Mouse (Mus musculus): ENCODE data around the gene Abhd18. TPM values are rescaled to one million over a fixed set of nuclear protein-coding genes. Genes with fewer than 3 reads are reported as not detected.
"Not testable (repeated sequence)": the region's sequence is repeated elsewhere in the genome, so short reads cannot be mapped to it uniquely, and the experiment has no call there.

The Abhd18 gene
- total RNA-seq (2021) = 10 to 100 TPM in 1 of 2 experiments, 1 to 10 TPM in 1; 8.8 to 12.7 TPM
- long read RNA-seq, experiment 1, full-length matches to known transcripts = 5 of 9 reads
- long read RNA-seq, experiment 1, partial matches to known transcripts = 1 of 9 reads
- long read RNA-seq, experiment 1, other reads (novel, unspliced or antisense) = 3 of 9 reads
- long read RNA-seq, experiment 2, partial matches to known transcripts = 0 of 5 reads
- long read RNA-seq, experiment 2, other reads (novel, unspliced or antisense) = 2 of 5 reads

DNA sequence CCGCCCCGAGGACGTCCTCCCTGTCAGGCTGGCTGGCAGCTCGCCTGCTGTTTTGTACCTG is at the start of gene Abhd18:
Gene Abhd18, plus strand, starts transcription at position 14 of the 61 bp plus-strand sequence.
- DNase-seq = not testable (repeated sequence)

DNA sequence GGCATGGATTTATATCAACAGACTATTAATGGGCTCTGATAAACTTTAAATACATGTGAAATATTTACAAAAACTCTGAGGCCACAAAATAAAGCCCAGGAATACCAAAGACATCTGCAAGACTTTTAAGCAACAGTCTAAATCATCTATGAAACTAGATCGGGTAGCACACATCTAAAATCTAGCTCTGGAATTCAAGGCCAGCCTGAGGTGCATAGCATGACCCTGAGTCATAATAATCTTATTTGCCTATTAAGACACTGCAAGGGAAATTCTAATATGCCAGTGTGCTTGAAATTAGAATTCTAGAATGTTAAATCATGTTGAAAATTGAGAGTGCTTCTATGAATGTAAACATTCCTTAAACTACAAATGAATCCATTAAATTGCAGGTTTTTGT is 48.7 kb upstream of the Abhd18 start:
- no peak for DNase-seq

DNA sequence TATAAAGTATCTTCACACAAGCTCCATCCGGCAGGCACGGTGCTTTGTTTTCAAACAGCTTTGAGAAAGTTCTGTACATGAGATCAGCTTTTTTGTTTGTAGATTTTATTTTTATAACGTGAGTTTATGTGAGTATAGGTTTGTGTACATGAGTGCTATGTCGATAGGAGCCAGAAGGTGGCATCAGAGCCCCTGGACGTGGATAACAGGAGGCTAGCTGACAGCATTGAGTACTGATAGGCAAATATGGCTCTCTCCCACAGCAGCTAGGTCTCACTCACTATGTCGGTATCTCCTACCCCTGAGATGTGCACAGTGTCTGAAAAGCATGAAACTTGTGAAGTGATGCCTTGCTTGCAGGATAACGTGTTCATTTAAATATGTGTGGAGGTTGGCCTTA is 48.3 kb upstream of the Abhd18 start:
- peak; percentile 68 for DNase-seq

DNA sequence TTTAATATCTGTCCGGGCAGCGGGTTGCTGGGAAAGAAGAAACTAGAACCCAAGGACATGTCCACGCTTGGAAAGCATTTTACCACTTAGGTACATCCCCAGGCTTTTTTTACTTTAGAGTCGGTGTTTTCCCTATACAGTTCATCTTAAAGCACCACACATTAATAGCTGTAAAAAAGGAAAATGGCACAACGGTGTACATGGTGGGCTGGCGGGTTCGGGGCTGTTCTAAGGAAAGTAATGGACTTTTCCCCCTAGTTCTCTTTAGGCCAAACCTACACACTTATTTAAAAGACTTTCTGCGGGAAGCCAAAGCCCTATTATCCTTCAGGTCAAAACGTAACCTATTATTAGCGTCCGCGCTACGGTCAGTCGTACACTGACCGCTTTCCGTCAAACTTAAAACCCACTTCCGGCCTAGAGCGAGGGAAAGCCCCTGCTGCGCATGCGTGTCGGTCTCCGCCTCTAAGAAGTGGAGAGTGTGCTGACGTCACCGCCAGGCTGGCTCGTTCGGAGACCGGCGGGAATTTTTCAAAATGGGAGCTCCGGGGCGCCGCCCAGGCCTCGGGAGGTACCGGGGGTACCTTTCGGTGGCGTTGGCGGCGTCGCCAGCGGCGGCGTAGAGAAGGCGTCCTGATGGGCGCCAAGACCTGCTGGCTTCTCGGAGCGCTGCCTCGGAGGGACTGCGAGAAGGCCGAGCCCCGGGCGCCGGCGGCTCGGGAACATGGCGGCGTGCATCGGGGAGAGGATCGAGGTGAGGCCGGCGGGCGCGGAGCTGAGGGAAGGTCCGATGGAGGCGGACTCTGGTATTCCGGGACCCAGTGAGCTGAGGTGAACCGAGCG is 47.0 kb upstream of the Abhd18 start, which contains the start of gene Plk4:
Gene Plk4, plus strand, starts transcription at position 490 of the 843 bp plus-strand sequence.
- peak; percentile 97 for DNase-seq

DNA sequence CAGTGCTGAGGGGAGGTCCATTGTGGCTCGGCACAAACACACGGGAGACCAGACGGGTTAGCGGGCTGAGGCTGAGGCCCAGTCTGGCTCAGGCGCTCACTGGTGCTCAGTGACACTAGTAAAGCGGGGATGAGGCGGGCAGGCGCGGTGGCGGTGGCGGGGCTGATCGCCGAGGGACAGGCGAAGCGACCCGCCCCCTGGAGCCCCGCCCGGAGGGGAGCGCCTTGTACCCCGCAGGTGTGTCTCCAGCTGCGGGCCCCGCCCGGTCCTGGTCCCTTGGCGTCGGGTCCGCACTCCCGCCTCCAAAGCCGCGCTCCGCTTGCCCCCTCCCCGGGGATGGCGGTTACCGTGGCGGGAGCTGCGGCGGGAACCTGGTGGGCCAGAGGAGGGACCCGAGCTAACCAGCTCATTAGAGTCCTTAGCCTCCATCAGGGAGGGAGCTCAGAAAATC is 46.4 kb upstream of the Abhd18 start:
- DNase-seq = no peak

DNA sequence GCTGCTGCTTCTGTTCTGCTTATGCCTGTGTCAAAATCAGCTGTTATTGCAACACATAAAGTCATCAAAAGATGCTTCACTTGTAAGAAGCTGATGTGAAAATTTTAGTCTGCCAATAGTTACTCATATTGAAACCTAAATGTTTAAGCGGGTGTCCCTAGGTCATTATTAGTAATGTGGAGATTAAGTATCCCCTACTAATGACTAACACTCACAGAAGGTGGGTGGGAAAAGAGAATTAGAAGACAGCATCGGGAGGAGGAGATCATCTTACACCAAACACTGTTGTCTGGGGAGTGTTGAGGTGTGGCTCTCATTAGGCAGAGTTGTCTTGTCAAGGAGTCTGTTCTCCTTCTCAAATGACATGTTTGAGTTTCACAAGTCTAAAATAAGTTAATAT is 39.9 kb upstream of the Abhd18 start:
- no peak for DNase-seq

DNA sequence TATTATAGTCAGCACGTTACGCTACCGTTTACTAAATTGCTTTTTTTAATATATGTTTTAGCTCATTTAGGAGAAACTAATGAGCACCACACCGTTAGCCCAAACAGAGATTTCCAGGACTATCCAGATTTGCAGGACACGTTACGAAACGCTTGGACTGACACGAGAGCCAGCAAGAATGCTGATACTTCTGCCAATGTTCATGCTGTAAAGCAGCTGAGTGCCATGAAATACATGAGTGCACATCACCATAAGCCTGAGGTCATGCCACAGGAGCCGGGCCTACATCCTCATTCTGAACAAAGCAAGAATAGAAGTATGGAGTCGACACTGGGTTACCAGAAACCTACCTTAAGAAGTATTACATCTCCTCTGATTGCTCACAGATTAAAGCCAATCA is 38.1 kb upstream of the Abhd18 start:
- no peak for DNase-seq

DNA sequence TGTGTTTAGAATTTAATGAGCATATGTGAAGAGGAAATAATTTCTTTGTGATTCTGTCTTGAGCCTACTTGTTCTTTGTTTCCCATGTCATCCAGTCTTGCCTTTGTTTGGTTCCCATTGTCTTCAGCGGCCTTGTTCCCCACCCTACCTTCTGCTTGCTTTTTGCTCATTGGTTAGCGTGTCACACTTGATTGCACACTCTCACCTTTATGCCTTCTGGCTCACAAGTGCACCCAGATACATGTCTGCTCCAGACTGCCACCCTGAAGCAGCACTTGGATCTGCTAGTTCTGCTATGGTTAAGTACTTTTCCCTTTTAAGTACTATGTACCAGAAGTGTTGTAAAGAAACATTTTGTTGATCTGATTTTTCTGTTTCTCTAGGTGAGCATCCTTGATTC is 36.9 kb upstream of the Abhd18 start:
- no peak for DNase-seq

DNA sequence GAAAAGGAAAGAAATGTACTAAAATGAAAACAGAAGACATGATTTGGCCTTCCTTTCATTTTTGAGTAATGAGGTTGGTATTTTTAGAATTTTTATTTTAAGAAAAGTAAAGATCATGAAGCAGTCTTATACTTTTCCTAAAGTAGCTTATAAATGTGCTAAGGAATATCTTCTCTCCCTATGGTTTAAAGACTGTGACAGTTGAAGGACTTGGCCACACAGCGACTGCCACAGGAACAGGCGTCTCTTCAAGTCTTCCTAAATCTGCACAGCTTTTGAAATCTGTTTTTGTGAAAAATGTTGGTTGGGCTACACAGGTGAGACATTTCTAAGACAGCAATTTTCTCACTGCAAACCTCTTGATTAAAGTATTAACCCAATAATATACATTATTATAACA is 33.5 kb upstream of the Abhd18 start:
- DNase-seq = no peak

DNA sequence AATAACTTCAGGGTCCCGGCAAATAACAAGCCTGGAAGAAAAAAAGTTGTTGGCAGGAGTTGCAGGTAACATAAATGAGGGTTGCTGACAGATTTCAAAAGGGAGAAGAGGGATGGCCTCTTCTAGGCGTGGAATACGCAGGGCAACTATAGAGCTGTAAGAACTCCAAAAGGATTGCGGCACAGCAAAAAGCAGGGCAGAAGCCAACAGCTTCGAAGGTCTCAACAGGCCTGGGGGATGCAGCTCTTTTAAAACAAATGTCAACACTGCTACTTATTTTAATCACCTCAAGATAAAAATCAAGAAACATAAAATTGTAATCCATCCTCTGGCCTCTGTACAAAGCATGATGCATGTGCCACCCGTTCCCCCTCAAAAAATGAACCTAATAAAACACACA is 1.2 kb upstream of the Abhd18 start:
- peak; percentile 32 for DNase-seq

DNA sequence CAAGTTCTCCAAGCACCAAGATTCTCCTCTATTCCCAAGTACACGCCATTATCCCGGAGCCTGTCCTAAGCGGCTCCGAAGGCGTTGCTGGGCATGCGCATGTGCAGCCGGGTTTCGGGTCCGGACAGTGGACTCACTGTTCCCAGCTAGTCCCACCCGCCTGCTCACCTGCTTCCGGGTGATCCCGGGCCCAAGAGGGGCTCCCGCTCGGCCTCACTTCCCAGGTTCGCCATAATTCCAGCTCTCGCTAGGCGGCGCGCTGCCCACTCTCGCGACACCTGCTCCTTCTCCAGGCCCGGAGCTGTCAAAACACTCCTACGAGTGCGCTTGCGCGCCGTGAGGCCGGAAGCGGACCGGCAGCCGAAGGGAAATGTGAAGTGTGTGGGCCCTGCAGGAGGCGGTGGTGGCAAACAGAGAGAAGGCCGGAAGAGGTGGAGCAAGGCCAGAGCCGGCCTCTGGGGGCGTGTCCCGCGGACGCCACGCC is 255 bp upstream of the Abhd18 start, which contains the start of gene Mfsd8:
Gene Mfsd8, minus strand, starts transcription at position 414 of the 484 bp plus-strand sequence.
- DNase-seq = peak; percentile 94

DNA sequence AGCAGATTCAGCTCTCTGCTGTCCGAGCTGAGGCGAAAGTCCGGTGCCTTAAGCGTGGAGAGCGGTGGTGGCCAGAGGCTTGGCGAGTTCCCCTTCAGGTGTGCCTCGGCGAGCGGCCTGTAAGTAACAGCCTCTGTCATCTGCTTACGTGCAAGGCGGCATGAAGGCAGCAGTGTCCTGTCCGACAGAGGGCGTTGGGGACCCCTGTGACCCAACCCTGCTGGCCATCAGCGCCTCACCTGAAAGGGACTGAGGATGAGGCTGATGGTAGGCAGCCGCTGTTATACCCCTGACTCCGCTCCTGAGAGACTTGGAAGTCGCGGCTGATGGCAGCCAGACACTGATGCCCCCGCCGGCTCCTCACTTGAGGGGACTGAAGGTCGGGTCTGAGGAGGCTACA is 248 bp downstream of the Abhd18 start:
- peak; percentile 57 for DNase-seq

DNA sequence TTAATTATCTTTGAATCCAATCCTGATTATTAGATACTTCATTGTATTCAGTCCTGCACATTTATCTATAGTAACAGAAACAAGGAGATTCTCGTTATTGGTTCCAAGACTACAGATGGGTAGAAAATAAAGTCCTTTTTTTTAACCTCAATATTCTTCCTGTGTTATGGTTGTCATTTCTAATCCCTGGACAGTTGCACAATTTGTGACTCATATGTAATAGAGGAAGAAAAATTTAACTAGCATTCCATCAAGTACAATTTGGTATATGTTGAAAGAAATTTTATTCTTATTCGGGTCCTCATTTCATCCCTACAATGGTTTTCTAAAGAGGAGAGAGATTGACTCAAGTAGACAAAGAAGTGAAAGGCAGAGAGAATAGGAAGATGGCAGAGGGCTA is 1.2 kb downstream of the Abhd18 start:
- DNase-seq = not testable (repeated sequence)

DNA sequence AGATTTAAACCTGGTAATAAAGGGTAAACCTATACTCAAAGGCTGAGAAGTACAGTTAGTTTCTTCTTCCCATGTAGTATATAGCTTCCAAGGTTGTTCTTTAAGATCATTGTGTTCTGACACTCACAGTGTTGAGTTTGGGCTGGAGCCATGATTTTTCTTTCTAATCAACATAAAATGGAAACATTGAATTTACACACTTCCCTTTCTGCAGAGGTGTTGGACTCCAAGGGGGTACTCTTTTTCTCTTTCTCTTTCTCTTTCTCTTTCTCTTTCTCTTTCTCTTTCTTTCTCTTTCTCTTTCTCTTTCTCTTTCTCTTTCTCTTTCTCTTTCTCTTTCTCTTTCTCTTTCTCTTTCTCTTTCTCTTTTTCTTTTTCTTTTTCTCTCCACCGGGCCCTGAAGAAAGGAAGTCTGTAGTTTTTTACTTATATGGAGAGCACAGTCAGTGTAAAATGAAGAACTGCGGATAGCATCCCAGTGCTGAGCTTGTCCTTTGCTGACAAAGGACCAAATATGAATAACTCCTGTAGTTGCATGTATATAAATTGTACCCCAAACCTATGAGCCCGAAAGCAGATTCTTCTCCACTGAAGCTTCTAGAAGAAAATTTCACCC is 6.5 kb downstream of the Abhd18 start:
- not testable (repeated sequence) for DNase-seq

DNA sequence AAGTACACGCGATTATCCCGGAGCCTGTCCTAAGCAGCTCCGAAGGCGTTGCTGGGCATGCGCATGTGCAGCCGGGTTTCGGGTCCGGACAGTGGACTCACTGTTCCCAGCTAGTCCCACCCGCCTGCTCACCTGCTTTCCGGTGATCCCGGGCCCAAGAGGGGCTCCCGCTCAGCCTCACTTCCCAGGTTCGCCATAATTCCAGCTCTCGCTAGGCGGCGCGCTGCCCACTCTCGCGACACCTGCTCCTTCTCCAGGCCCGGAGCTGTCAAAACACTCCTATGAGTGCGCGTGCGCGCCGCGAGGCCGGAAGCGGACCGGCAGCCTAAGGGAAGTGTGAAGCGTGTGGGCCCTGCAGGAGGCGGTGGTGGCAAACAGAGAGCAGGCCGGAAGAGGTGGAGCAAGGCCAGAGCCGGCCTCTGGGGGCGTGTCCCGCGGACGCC is 47.1 kb downstream of the Abhd18 start:
- DNase-seq = peak; percentile 97

DNA sequence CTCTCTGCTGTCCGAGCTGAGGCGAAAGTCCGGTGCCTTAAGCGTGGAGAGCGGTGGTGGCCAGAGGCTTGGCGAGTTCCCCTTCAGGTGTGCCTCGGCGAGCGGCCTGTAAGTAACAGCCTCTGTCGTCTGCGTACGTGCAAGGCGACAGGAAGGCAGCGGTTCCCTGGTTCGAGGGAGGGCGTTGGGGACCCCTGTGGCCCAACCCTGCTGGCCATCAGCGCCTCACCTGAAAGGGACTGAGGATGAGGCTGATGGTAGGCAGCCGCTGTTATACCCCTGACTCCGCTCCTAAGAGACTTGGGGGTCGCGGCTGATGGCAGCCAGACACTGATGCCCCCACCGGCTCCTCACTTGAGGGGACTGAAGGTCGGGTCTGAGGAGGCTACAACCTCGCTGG is 47.6 kb downstream of the Abhd18 start:
- DNase-seq = peak; percentile 24

DNA sequence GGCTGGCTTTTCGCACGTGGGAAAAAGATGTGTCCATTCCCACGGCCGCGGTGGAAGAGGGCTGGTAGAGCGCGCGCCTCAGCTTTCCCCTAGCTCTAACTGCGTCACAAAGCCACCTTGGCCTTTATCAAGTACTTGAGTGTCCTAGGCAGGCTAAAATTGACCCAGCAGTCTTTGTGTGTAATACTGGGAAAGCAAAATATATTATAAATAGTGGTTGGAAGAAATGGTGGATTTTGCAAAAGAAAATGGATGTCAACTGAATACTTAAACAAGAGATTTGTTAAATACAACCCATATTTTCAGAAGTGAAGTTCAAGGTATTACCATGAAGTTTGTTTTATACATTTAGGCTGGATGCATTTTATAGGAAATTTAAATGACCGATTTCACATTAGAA is 55.7 kb downstream of the Abhd18 start, which contains the start of gene 1700034I23Rik:
Gene 1700034I23Rik, minus strand, starts transcription at position 101 of the 400 bp plus-strand sequence.
- DNase-seq = not testable (repeated sequence)

DNA sequence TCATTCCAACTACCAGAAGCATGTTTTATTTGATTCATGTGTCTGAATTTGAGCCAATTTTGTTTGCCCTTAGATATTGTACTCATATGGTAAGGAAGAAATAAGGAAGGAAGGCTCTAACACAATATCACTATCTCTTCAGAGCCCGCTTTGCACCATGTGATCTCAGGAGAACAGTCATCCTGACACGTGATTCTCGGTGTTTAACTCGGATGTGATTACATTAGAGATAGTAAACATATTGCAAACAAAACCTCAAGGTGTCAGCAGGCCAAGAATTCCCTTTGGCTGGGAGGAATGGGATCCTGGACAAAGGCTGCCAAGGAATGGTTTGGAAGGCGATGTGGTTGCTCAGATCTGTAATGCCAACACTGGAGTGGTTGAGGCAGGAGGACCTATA is 91.4 kb downstream of the Abhd18 start:
- DNase-seq = no peak

DNA sequence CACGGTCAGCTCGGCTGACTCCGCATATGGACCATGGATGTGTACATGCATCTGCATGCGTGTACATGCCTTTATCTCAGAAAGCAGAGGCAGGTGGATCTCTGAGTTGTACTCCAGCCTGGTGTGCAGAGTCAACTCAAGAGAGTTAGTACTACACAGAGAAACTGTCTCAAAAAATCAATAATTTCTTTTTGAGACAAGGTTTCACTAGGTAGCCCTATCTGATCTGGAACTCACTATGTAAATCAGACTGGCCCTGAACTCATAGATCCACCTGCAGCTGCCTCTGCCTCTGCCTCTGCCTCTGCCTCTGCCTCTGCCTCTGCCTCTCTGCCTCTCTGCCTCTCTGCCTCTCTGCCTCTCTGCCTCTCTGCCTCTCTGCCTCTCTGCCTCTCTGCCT is 91.8 kb downstream of the Abhd18 start:
- DNase-seq = no peak

DNA sequence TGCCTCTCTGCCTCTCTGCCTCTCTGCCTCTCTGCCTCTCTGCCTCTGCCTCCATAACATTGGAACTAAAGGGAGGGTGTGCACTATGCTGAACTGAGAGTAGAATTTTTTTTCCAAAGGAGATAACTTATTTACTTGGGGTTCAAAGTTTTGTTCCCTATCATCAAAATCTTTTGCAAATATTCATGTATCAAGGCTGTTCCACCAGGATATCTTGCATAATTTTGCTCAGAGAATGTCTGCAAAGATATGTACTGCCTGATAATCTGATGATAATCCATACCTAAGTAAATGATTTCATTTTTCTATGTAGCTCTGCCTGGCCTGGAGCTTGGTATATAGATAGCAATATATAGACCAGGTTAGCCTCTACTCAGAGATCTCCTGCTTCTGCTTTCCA is 92.2 kb downstream of the Abhd18 start:
- DNase-seq = no peak

DNA sequence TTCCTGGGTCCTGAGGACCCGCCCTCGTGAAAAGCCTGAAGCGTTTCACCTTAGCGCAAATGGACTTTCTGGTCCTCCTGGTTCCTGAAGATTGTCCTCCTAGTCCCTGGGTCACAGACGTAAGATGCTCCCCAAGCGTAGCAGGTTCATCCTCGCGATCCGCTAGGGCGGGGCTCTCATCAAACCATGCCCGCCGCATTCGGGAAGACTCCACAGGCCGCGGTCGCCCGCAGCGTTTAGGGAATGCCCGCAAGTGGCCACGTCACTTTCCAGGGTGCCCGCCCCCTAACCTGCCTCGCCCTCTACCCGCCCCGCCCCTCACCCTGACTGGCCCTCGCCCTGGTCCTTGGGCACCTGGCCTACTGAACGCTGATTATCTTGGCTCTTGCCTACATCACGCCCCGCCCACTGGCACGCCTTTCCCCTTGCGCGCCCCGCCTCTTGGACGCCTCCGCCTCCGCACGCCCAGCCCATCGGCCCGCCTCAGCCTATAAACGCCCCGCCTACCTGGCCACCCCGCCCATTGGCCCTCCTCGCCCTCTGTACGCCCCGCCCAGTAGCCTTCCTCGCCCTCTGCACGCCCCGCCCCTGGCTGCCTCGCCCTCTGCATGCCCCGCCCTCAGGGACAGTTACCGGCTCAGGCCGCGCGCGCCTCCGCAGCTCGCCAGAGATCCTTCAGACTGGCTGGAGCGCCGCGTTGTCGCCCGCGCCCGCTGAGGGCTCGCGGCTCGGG is 102.6 kb downstream of the Abhd18 start, which contains the start of gene Larp1b:
Gene Larp1b, plus strand, starts transcription at position 659 of the 733 bp plus-strand sequence.
- DNase-seq = peak; percentile 100

DNA sequence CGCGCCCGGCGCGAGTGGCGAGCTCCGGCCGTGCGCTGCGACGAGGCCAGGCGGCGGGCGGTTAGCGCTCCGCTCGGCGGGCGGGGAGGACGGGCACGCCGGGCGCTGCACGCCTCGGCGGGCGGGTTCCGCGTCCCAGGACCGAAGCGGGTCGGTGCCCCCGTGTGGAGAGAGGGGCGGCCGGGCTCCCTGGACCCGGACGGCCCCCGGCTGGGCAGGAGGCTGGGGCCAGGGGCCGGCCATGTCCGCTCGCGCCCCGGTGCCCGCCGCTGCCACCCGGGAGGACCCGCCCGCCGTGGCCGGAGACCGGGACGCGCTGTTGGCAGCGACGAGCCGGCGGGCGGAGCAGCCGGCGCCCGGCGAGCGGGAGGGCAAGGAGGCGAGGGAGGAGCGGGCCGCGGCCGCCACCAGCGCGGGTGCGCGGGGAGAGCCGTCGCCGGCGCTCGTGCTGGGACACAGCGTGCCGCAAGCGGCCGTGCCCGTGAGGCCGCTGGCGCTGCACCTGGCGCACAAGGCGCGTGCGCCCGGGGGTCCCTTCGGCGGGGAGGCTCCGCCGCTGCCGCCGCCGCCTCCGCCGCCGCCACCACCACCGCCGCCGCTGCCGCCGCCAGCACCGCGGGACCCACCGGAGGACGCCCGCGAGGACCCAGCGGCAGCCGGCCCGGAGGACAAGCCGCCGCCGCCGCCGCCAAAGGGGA is 103.3 kb downstream of the Abhd18 start:
- peak; percentile 66 for DNase-seq

All from adrenal gland, postnatal 10 days (tissue).